Mouse (Mus musculus): ENCODE data around the gene Fbll1. TPM values are rescaled to one million over a fixed set of nuclear protein-coding genes. Genes with fewer than 3 reads are reported as not detected.

The Fbll1 gene
- polyA plus RNA-seq, 1 experiment from 2014 or later: not detected

DNA sequence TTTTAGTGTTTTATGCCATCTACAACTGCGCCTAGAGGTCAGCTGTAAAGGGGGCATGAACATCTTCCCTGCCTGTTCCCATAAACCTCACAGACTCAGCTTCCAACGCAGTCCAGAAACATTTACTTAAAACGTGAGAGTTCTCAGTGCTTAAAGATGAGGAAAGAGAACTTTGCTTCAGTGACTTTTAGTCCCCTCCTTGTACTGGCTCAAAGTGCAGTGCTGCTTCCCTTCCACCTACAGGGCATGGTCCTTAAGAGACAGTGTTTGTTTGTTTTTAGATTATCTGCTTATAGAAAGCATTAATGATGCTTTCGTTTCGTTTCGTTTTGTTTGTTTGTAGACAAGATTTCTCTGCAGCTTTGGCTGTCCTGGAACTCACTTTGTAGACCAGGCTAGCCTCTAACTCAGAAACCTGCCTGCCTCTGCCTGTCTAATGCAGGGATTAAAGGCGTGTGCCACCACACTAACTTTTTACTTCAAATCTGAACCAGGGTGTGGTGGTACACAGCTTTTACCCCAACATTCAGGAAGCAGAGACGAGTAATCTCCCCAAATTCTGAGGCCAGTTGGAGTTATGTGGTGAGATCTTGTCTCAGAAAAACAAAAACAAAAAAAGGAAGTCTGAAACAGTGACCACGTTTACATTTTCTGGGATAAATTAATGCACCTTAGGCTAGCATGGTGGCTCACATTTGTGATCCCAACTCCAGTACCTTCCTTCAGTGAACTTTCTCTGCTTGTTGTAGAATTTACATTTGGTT, 27.8 kb downstream of the Fbll1 start:
- Histone ChIP-seq H3K27me3 (ENCODE audit: control insufficient read depth, insufficient read depth, low read length) (no peaks in the 10 kb centered on the region), H3K4me1 (ENCODE audit: control insufficient read depth, insufficient read depth, low read length) (peaks cover 9% of the 10 kb centered on the region), H3K36me3 (ENCODE audit: control insufficient read depth, insufficient read depth, low read length) (peaks cover 4% of the 10 kb centered on the region; the same call in 1 of the 2 replicates), H3K9ac (ENCODE audit: low read depth, low read length) (peak overlapping the region; percentile 96), H3K4me2 (replicated peaks; ENCODE audit: low read depth, low read length) (peak overlapping the region; percentile 86), H3K9me3 (ENCODE audit: control insufficient read depth, low read length) (no peaks in the 10 kb centered on the region), H3K4me3 (ENCODE audit: low read length) (peak overlapping the region; percentile 83), H3K27ac (ENCODE audit: low read depth, low read length) (no peak overlapping the region)
- WGBS: 56% methylated on average over 9 of the region's 9 CpGs
- no peak for ATAC-seq (ENCODE audit: low FRiP score, low TSS enrichment)

- no peaks in the 10 kb centered on the region for H3K27me3 ChIP-seq (ENCODE audit: control insufficient read depth, insufficient read depth, low read length)
- H3K27ac ChIP-seq (ENCODE audit: low read depth, low read length): peak overlapping the region; percentile 88
- peak overlapping the region; percentile 96 for H3K9ac ChIP-seq (ENCODE audit: low read depth, low read length)
- H3K9me3 ChIP-seq (ENCODE audit: control insufficient read depth, low read length): no peaks in the 10 kb centered on the region
- H3K4me1 ChIP-seq (ENCODE audit: control insufficient read depth, insufficient read depth, low read length): peaks cover 9% of the 10 kb centered on the region
- peaks cover 3% of the 10 kb centered on the region; the same call in 1 of the 2 replicates for H3K36me3 ChIP-seq (ENCODE audit: control insufficient read depth, insufficient read depth, low read length)
- ATAC-seq (ENCODE audit: low FRiP score, low TSS enrichment): peak; percentile 92
- peak overlapping the region; percentile 86 for H3K4me2 ChIP-seq (replicated peaks; ENCODE audit: low read depth, low read length)
- H3K4me3 ChIP-seq (ENCODE audit: low read length): peak overlapping the region; percentile 83
- WGBS: 0% methylated on average over 34 of the region's 41 CpGs
Observed at GRCm38 (mm10) chr11:35769746-35770437, 28.8 kb downstream of the Fbll1 start.

GRCm38 (mm10) chr11:35769188-35769745, 29.4 kb downstream of the Fbll1 start, which contains the start of gene Pank3:
Gene Pank3 (plus strand): TSS chr11:35769484.
- peak within 1 kb of the TSS; percentile 83 for H3K4me3 ChIP-seq (ENCODE audit: low read length)
- H3K27ac ChIP-seq (ENCODE audit: low read depth, low read length): peak within 1 kb of the TSS; percentile 88
- H3K4me2 ChIP-seq (replicated peaks; ENCODE audit: low read depth, low read length): peak within 1 kb of the TSS; percentile 86
- peaks cover 9% of the 10 kb centered on the region for H3K4me1 ChIP-seq (ENCODE audit: control insufficient read depth, insufficient read depth, low read length)
- no peaks in the 10 kb centered on the region for H3K27me3 ChIP-seq (ENCODE audit: control insufficient read depth, insufficient read depth, low read length)
- no peaks in the 10 kb centered on the region for H3K9me3 ChIP-seq (ENCODE audit: control insufficient read depth, low read length)
- peak within 1 kb of the TSS; percentile 96 for H3K9ac ChIP-seq (ENCODE audit: low read depth, low read length)
- peaks cover 3% of the 10 kb centered on the region; the same call in 1 of the 2 replicates for H3K36me3 ChIP-seq (ENCODE audit: control insufficient read depth, insufficient read depth, low read length)
- ATAC-seq (ENCODE audit: low FRiP score, low TSS enrichment): peak; percentile 100
- WGBS: 1% methylated on average over 34 of the region's 50 CpGs

DNA sequence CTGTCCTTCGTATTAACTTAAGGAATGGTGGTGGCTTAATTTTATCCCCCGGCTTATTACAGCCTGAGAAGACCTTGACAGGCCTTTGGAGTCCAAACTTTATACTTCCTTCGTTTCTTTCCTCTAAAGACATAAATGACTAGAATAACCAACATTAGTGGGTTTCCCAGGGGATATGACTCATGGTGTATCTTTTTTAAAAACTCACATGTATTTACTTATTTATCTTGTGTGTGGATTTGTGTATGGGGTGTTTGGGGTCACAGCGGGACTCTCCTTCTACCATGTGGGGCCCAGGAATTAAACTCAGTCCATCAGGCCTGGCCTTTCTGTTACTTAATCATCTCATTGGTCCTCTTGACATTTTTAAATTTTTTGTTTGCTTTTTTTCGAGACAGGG, 31.8 kb downstream of the Fbll1 start:
- WGBS: 82% methylated on average over 5 of the region's 5 CpGs
- Histone ChIP-seq H3K36me3 (ENCODE audit: control insufficient read depth, insufficient read depth, low read length) (no peaks in the 10 kb centered on the region), H3K9me3 (ENCODE audit: control insufficient read depth, low read length) (no peaks in the 10 kb centered on the region), H3K27me3 (ENCODE audit: control insufficient read depth, insufficient read depth, low read length) (no peaks in the 10 kb centered on the region), H3K9ac (ENCODE audit: low read depth, low read length) (no peak overlapping the region), H3K4me1 (ENCODE audit: control insufficient read depth, insufficient read depth, low read length) (peaks cover 9% of the 10 kb centered on the region), H3K4me2 (replicated peaks; ENCODE audit: low read depth, low read length) (no peak overlapping the region), H3K4me3 (ENCODE audit: low read length) (no peak overlapping the region), H3K27ac (ENCODE audit: low read depth, low read length) (no peak overlapping the region)
- ATAC-seq (ENCODE audit: low FRiP score, low TSS enrichment): no peak

GRCm38 (mm10) chr11:35760627-35761003, 38.1 kb downstream of the Fbll1 start:
- Histone ChIP-seq H3K27ac (ENCODE audit: low read depth, low read length) (no peak overlapping the region), H3K9ac (ENCODE audit: low read depth, low read length) (no peak overlapping the region), H3K36me3 (ENCODE audit: control insufficient read depth, insufficient read depth, low read length) (no peaks in the 10 kb centered on the region), H3K27me3 (ENCODE audit: control insufficient read depth, insufficient read depth, low read length) (no peaks in the 10 kb centered on the region), H3K4me2 (replicated peaks; ENCODE audit: low read depth, low read length) (no peak overlapping the region), H3K4me3 (ENCODE audit: low read length) (no peak overlapping the region), H3K9me3 (ENCODE audit: control insufficient read depth, low read length) (no peaks in the 10 kb centered on the region), H3K4me1 (ENCODE audit: control insufficient read depth, insufficient read depth, low read length) (peaks cover 13% of the 10 kb centered on the region; the same call in 1 of the 2 replicates)
- WGBS: 92% methylated on average over 4 of the region's 4 CpGs
- ATAC-seq (ENCODE audit: low FRiP score, low TSS enrichment): no peak

DNA sequence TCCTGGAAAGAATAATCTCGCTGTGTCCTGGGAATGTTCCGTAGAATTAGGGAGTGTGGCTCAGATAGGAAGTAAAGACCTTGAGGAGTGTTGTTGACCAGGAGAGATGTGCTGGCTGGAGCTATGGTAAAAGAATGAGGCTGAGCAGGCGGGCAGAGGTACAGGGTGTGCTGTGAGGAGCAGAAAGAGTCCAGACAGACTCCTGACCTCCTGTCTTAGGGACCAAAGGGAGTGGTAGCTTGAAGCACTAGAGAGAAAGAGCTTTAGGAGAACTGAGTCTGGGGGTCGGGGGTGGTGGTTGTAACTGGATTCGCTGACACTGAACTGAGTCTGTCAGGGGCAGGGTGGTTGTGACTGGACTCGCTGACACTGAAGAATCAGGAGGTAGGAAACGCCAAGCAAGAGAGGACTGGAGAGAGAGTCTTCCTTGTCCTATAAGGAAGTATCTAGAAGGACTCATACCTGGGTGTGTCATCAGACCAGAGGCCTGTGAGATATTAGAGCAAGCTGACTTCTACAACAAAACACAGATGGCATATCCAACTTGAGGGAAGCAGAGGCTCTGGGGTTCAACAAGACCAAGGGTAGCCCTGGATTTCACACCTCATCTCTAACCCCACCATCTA, 38.6 kb downstream of the Fbll1 start:
- Histone ChIP-seq H3K36me3 (ENCODE audit: control insufficient read depth, insufficient read depth, low read length) (no peaks in the 10 kb centered on the region), H3K4me2 (replicated peaks; ENCODE audit: low read depth, low read length) (no peak overlapping the region), H3K4me1 (ENCODE audit: control insufficient read depth, insufficient read depth, low read length) (peaks cover 13% of the 10 kb centered on the region; the same call in 1 of the 2 replicates), H3K9me3 (ENCODE audit: control insufficient read depth, low read length) (no peaks in the 10 kb centered on the region), H3K27ac (ENCODE audit: low read depth, low read length) (no peak overlapping the region), H3K27me3 (ENCODE audit: control insufficient read depth, insufficient read depth, low read length) (no peaks in the 10 kb centered on the region), H3K9ac (ENCODE audit: low read depth, low read length) (no peak overlapping the region), H3K4me3 (ENCODE audit: low read length) (no peak overlapping the region)
- 83% methylated on average over 7 of the region's 7 CpGs for WGBS
- ATAC-seq (ENCODE audit: low FRiP score, low TSS enrichment): no peak

DNA sequence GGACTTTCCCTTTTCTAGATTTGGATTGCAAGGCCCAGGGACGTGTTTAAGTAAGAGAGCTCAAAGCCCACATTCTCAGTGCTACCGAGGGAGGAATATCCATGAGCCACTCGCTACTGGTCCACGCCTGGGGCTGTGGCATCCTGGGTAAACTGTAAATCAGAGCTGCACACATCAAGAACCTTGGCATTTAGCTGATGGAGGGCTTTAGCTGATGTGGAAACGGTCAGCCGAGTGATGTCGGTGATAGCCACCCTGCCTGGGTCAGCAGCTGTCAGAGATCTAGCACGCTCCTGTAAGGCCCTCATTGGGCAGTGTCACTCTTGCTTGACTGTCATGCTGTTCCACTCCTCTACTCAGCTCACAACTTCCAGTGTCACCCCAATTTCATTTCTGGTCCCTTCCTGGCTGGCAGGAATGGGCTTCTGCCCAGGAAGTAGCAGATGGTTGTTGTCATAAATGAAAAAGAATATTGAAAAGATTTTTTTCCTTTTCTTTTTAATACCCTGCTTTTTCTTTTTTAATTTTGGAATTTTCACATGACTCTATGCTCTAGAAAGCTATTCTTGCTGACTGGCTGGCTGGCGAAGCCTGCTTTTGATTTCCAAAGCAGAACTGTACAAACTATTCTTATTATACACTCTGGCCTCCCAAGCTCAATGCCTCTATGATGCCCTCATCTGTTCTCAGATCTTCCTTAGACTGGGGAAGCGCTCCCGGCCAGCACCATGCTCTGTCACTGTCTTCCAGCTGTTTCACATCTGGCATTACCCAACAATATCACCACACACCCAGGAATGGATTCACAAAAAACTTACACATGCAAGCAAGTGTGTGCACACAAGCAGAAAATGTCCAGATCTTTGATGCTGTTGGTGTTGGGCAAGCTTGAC, 42.0 kb downstream of the Fbll1 start:
- H3K27me3 ChIP-seq (ENCODE audit: control insufficient read depth, insufficient read depth, low read length): no peaks in the 10 kb centered on the region
- no peak overlapping the region for H3K4me3 ChIP-seq (ENCODE audit: low read length)
- WGBS: 68% methylated on average over 11 of the region's 11 CpGs
- no peaks in the 10 kb centered on the region for H3K36me3 ChIP-seq (ENCODE audit: control insufficient read depth, insufficient read depth, low read length)
- no peak overlapping the region for H3K4me2 ChIP-seq (replicated peaks; ENCODE audit: low read depth, low read length)
- H3K9ac ChIP-seq (ENCODE audit: low read depth, low read length): no peak overlapping the region
- peaks cover 13% of the 10 kb centered on the region; the same call in 1 of the 2 replicates for H3K4me1 ChIP-seq (ENCODE audit: control insufficient read depth, insufficient read depth, low read length)
- ATAC-seq (ENCODE audit: low FRiP score, low TSS enrichment): 0 out of 2 replicates have a peak, but pooled peaks have one; percentile 7
- no peaks in the 10 kb centered on the region for H3K9me3 ChIP-seq (ENCODE audit: control insufficient read depth, low read length)
- no peak overlapping the region for H3K27ac ChIP-seq (ENCODE audit: low read depth, low read length)

DNA sequence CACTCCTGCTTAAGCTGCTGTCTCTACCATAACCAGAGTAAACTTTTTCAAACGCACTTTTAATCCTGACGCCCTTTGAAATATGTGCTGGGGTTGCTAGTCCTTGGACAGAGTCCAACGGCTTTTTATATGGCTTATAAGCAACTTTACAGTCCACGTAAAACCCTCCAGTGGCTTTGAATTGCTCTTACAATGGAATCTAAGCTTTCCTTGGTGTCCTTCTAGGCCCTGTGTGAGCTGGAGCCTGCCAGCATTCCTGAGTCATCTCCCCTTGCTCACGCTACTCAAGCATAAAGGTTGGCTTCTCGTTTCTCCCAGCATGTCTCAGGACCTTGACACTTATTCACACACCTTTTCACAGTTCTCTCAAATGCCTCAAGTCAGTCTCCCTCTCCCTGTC, 43.1 kb downstream of the Fbll1 start:
- no peaks in the 10 kb centered on the region for H3K9me3 ChIP-seq (ENCODE audit: control insufficient read depth, low read length)
- no peak overlapping the region for H3K9ac ChIP-seq (ENCODE audit: low read depth, low read length)
- WGBS: 29% methylated on average over 6 of the region's 6 CpGs
- H3K4me3 ChIP-seq (ENCODE audit: low read length): no peak overlapping the region
- H3K4me2 ChIP-seq (replicated peaks; ENCODE audit: low read depth, low read length): no peak overlapping the region
- no peak for ATAC-seq (ENCODE audit: low FRiP score, low TSS enrichment)
- no peaks in the 10 kb centered on the region for H3K27me3 ChIP-seq (ENCODE audit: control insufficient read depth, insufficient read depth, low read length)
- H3K4me1 ChIP-seq (ENCODE audit: control insufficient read depth, insufficient read depth, low read length): peaks cover 13% of the 10 kb centered on the region; the same call in 1 of the 2 replicates
- H3K27ac ChIP-seq (ENCODE audit: low read depth, low read length): no peak overlapping the region
- no peaks in the 10 kb centered on the region for H3K36me3 ChIP-seq (ENCODE audit: control insufficient read depth, insufficient read depth, low read length)

Data from kidney, embryonic 14.5 days (tissue).